Mouse (Mus musculus): ENCODE measurements around the gene 4930548H24Rik. TPM values are rescaled to one million over a fixed set of nuclear protein-coding genes. Genes with fewer than 3 reads are reported as not detected.

4930548H24Rik gene
- polyA plus RNA-seq, 1 experiment: 0.02 TPM

- peaks cover 16% of the 10 kb centered on the region for H3K79me2 ChIP-seq (ENCODE audit: control insufficient read depth, insufficient read depth)
- H3ac ChIP-seq (ENCODE audit: control insufficient read depth, insufficient read length, low read depth): no peak overlapping the region
- peaks cover 41% of the 10 kb centered on the region for H3K36me3 ChIP-seq (ENCODE audit: control insufficient read depth, insufficient read depth)
- no peaks in the 10 kb centered on the region for H3K27me3 ChIP-seq (ENCODE audit: control insufficient read depth, insufficient read depth, insufficient read length)
- no peaks in the 10 kb centered on the region for H3K79me3 ChIP-seq (ENCODE audit: low read depth)
- no peak for TF ChIP-seq MYOD1 (IDR thresholded peaks at IDR 0.05; ENCODE audit: control insufficient read depth, insufficient read length, low read depth)
- TF ChIP-seq MAX (IDR thresholded peaks at IDR 0.05): no peak
- no peak for TF ChIP-seq CEBPB (IDR thresholded peaks at IDR 0.05; ENCODE audit: low read depth)
- TF ChIP-seq USF1 (IDR thresholded peaks at IDR 0.05; ENCODE audit: low read depth): no peak
- no peak for TF ChIP-seq MYOG (IDR thresholded peaks at IDR 0.05; ENCODE audit: control insufficient read depth, extremely low read depth, insufficient read length)
- no peak for TF ChIP-seq FOSL1 (IDR thresholded peaks at IDR 0.05; ENCODE audit: insufficient read depth, low read length, poor library complexity, severe bottlenecking)
- no peak for TF ChIP-seq CTCF (IDR thresholded peaks at IDR 0.05; ENCODE audit: control insufficient read depth, insufficient read depth, insufficient read length)
- H3K4me3 ChIP-seq (ENCODE audit: insufficient read depth, poor library complexity, severe bottlenecking): no peak overlapping the region
Measured at GRCm38 (mm10) chr5:31467798-31468197, 17.7 kb upstream of the 4930548H24Rik start.

- Histone ChIP-seq H3K79me2 (ENCODE audit: control insufficient read depth, insufficient read depth) (no peaks in the 10 kb centered on the region), H3K36me3 (ENCODE audit: control insufficient read depth, insufficient read depth) (peaks cover 53% of the 10 kb centered on the region), H3K79me3 (ENCODE audit: low read depth) (no peaks in the 10 kb centered on the region), H3ac (ENCODE audit: control insufficient read depth, insufficient read length, low read depth) (no peak overlapping the region), H3K4me3 (ENCODE audit: insufficient read depth, poor library complexity, severe bottlenecking) (no peak overlapping the region), H3K27me3 (ENCODE audit: control insufficient read depth, insufficient read depth, insufficient read length) (no peaks in the 10 kb centered on the region)
- no peak for TF ChIP-seq USF1 (IDR thresholded peaks at IDR 0.05; ENCODE audit: low read depth)
- TF ChIP-seq CTCF (IDR thresholded peaks at IDR 0.05; ENCODE audit: control insufficient read depth, insufficient read depth, insufficient read length): no peak
- no peak for TF ChIP-seq FOSL1 (IDR thresholded peaks at IDR 0.05; ENCODE audit: insufficient read depth, low read length, poor library complexity, severe bottlenecking)
- no peak for TF ChIP-seq MYOG (IDR thresholded peaks at IDR 0.05; ENCODE audit: control insufficient read depth, extremely low read depth, insufficient read length)
- no peak for TF ChIP-seq MYOD1 (IDR thresholded peaks at IDR 0.05; ENCODE audit: control insufficient read depth, insufficient read length, low read depth)
- no peak for TF ChIP-seq CEBPB (IDR thresholded peaks at IDR 0.05; ENCODE audit: low read depth)
- no peak for TF ChIP-seq MAX (IDR thresholded peaks at IDR 0.05)
Measured at GRCm38 (mm10) chr5:31469711-31470110, 15.8 kb upstream of the 4930548H24Rik start.

- Histone ChIP-seq H3K36me3 (ENCODE audit: control insufficient read depth, insufficient read depth) (peaks cover 56% of the 10 kb centered on the region), H3K79me2 (ENCODE audit: control insufficient read depth, insufficient read depth) (no peaks in the 10 kb centered on the region)
- TF ChIP-seq CEBPB (IDR thresholded peaks at IDR 0.05; ENCODE audit: low read depth) (no peak), MYOG (IDR thresholded peaks at IDR 0.05; ENCODE audit: control insufficient read depth, extremely low read depth, insufficient read length) (no peak), MYOD1 (IDR thresholded peaks at IDR 0.05; ENCODE audit: control insufficient read depth, insufficient read length, low read depth) (no peak), USF1 (IDR thresholded peaks at IDR 0.05; ENCODE audit: low read depth) (no peak), CTCF (IDR thresholded peaks at IDR 0.05; ENCODE audit: control insufficient read depth, insufficient read depth, insufficient read length) (no peak), FOSL1 (IDR thresholded peaks at IDR 0.05; ENCODE audit: insufficient read depth, low read length, poor library complexity, severe bottlenecking) (no peak), MAX (IDR thresholded peaks at IDR 0.05) (no peak)
Measured at GRCm38 (mm10) chr5:31470334-31470733, 15.2 kb upstream of the 4930548H24Rik start.

GRCm38 (mm10) chr5:31480536-31480935, 5.0 kb upstream of the 4930548H24Rik start:
- Histone ChIP-seq H3K79me3 (ENCODE audit: low read depth) (no peaks in the 10 kb centered on the region), H3K79me2 (ENCODE audit: control insufficient read depth, insufficient read depth) (no peaks in the 10 kb centered on the region), H3K36me3 (ENCODE audit: control insufficient read depth, insufficient read depth) (peaks cover 37% of the 10 kb centered on the region), H3K27me3 (ENCODE audit: control insufficient read depth, insufficient read depth, insufficient read length) (no peaks in the 10 kb centered on the region), H3K4me3 (ENCODE audit: insufficient read depth, poor library complexity, severe bottlenecking) (no peak overlapping the region), H3ac (ENCODE audit: control insufficient read depth, insufficient read length, low read depth) (no peak overlapping the region)
- TF ChIP-seq USF1 (IDR thresholded peaks at IDR 0.05; ENCODE audit: low read depth) (no peak), CEBPB (IDR thresholded peaks at IDR 0.05; ENCODE audit: low read depth) (no peak), CTCF (IDR thresholded peaks at IDR 0.05; ENCODE audit: control insufficient read depth, insufficient read depth, insufficient read length) (no peak), FOSL1 (IDR thresholded peaks at IDR 0.05; ENCODE audit: insufficient read depth, low read length, poor library complexity, severe bottlenecking) (no peak), MYOG (IDR thresholded peaks at IDR 0.05; ENCODE audit: control insufficient read depth, extremely low read depth, insufficient read length) (no peak), MYOD1 (IDR thresholded peaks at IDR 0.05; ENCODE audit: control insufficient read depth, insufficient read length, low read depth) (no peak), MAX (IDR thresholded peaks at IDR 0.05) (no peak)

More at GRCm38 (mm10) chr5:31470334-31470733, 15.2 kb upstream of the 4930548H24Rik start:
- Histone ChIP-seq H3K79me3 (ENCODE audit: low read depth) (no peaks in the 10 kb centered on the region), H3K27me3 (ENCODE audit: control insufficient read depth, insufficient read depth, insufficient read length) (no peaks in the 10 kb centered on the region), H3ac (ENCODE audit: control insufficient read depth, insufficient read length, low read depth) (no peak overlapping the region), H3K4me3 (ENCODE audit: insufficient read depth, poor library complexity, severe bottlenecking) (no peak overlapping the region)

DNA sequence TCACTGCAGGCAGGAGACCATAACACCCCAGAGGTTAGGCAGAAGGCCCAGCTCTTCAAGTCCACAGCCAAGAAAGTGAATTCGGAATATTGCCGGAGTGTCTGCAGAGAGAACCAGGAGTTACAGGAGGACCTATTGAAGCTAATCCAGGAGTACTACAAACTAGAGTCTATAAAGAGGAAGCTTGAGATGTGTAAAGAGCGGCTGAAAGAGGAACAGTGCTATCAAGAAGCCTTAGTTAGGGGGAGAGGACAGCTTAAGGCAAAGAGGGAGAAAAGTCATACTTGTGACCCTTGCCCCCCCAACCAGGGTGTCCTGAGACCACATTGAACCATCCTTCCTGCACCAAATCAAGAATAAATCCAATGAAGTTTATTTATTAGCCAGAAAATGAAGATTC, 2.3 kb downstream of the 4930548H24Rik start:
- TF ChIP-seq MAX (IDR thresholded peaks at IDR 0.05) (no peak), CTCF (IDR thresholded peaks at IDR 0.05; ENCODE audit: control insufficient read depth, insufficient read depth, insufficient read length) (no peak), USF1 (IDR thresholded peaks at IDR 0.05; ENCODE audit: low read depth) (no peak), MYOD1 (IDR thresholded peaks at IDR 0.05; ENCODE audit: control insufficient read depth, insufficient read length, low read depth) (no peak), CEBPB (IDR thresholded peaks at IDR 0.05; ENCODE audit: low read depth) (no peak), MYOG (IDR thresholded peaks at IDR 0.05; ENCODE audit: control insufficient read depth, extremely low read depth, insufficient read length) (no peak), FOSL1 (IDR thresholded peaks at IDR 0.05; ENCODE audit: insufficient read depth, low read length, poor library complexity, severe bottlenecking) (no peak)
- H3K36me3 ChIP-seq (ENCODE audit: control insufficient read depth, insufficient read depth): no peaks in the 10 kb centered on the region
- no peaks in the 10 kb centered on the region for H3K79me2 ChIP-seq (ENCODE audit: control insufficient read depth, insufficient read depth)
- H3K4me3 ChIP-seq (ENCODE audit: insufficient read depth, poor library complexity, severe bottlenecking): no peak overlapping the region
- no peaks in the 10 kb centered on the region for H3K27me3 ChIP-seq (ENCODE audit: control insufficient read depth, insufficient read depth, insufficient read length)
- no peak overlapping the region for H3ac ChIP-seq (ENCODE audit: control insufficient read depth, insufficient read length, low read depth)
- H3K79me3 ChIP-seq (ENCODE audit: low read depth): no peaks in the 10 kb centered on the region

All from C2C12 (cell line).